ENCODE assay signal across 33 mouse cellular contexts in the genomic region with DNA sequence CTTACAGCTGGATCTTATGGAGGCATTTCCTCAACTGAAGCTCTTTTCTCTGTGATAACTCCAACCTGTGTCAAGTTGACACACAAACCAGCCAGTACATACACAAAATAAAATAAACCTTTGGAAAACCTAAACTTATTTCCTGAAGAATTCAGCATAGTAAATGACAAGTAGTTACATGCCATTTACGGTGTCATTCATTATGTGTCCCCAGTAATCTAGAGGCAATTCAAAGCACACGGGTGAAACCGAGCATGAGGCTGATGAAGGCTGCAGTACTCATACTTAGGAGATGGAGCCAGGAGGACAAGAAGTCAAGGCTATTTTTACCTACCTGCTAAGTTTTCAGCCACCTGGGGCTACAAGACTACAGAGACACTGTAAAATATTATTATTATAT.
"Had no signal": no experiment of that assay in that cellular context is flagged by ENCODE, and none has a peak within 500 bp of the region (broad histone marks: within the 10 kb centered on the region; RNA-seq: fewer than 3 reads in every experiment).

No protein-coding gene starts in this region.

- DNase-seq: heart, postnatal 10 days; heart, postnatal 14 days; heart, postnatal 36 days; heart, postnatal 4 days; kidney, adult 11 months; kidney, adult 18-20 months; kidney, adult 2 months; kidney, adult 8-10 months; kidney, adult 9 months; kidney, postnatal 10 days; kidney, postnatal 14 days; kidney, postnatal 25 days; kidney, postnatal 36 days; kidney, postnatal 4 days; layer of hippocampus, adult 9-11 months; layer of hippocampus, postnatal 36 days had no signal

- H3K4me3 ChIP-seq: heart, embryonic 10.5 days; heart, embryonic 12.5 days; heart, embryonic 13.5 days; heart, embryonic 15.5 days; hindbrain, embryonic 10.5 days; hindbrain, embryonic 12.5 days; hindbrain, embryonic 13.5 days; hindbrain, embryonic 15.5 days; intestine, embryonic 15.5 days; kidney, embryonic 15.5 days; layer of hippocampus, adult 2 months had no signal

- H3K9me3 ChIP-seq: heart, embryonic 10.5 days; heart, embryonic 12.5 days; heart, embryonic 13.5 days; heart, embryonic 15.5 days; hindbrain, embryonic 10.5 days; hindbrain, embryonic 12.5 days; hindbrain, embryonic 13.5 days; hindbrain, embryonic 15.5 days; intestine, embryonic 15.5 days; kidney, embryonic 15.5 days had no signal

- H3K9ac ChIP-seq: heart, embryonic 12.5 days; heart, embryonic 13.5 days; heart, embryonic 15.5 days; hindbrain, embryonic 12.5 days; hindbrain, embryonic 13.5 days; hindbrain, embryonic 14.5 days; hindbrain, embryonic 15.5 days; intestine, embryonic 15.5 days; kidney, embryonic 15.5 days had no signal

- H3K27me3 ChIP-seq: intestine, embryonic 15.5 days had no signal

- H3K4me2 ChIP-seq: heart, embryonic 11.5 days; heart, embryonic 12.5 days; heart, embryonic 13.5 days; heart, embryonic 15.5 days; hindbrain, embryonic 12.5 days; hindbrain, embryonic 13.5 days; hindbrain, embryonic 14.5 days; hindbrain, embryonic 15.5 days; kidney, embryonic 15.5 days had no signal

- H3K36me3 ChIP-seq: heart, embryonic 10.5 days; heart, embryonic 12.5 days; heart, embryonic 13.5 days; heart, embryonic 15.5 days; hindbrain, embryonic 10.5 days; hindbrain, embryonic 12.5 days; hindbrain, embryonic 13.5 days; hindbrain, embryonic 15.5 days; intestine, embryonic 15.5 days; kidney, embryonic 15.5 days had no signal

- H3K4me1 ChIP-seq: intestine, embryonic 15.5 days had no signal

- ATAC-seq: hindbrain, embryonic 16.5 days; hindbrain, postnatal 0 days; inflammation-experienced regulatory T-cells, adult 6 months had no signal

- H3K27ac ChIP-seq: heart, embryonic 10.5 days; heart, embryonic 13.5 days; heart, embryonic 15.5 days; hindbrain, embryonic 10.5 days; hindbrain, embryonic 12.5 days; hindbrain, embryonic 13.5 days; hindbrain, embryonic 14.5 days; hindbrain, embryonic 15.5 days; hindbrain, postnatal 0 days; kidney, embryonic 15.5 days; kidney, postnatal 0 days; layer of hippocampus, adult 2 months had no signal
